Mouse (Mus musculus) effector memory CD4-positive, alpha-beta T cell, adult 7 months (primary cell): ENCODE data around the gene Crat. TPM values are rescaled to one million over a fixed set of nuclear protein-coding genes. Genes with fewer than 3 reads are reported as not detected.

ENCODE experiments used
- polyA plus RNA-seq: library from polyadenylated mRNA; unstranded; fragments of 100-300 nt; shearing (Covaris generic); gene quantifications from one replicate; pipeline ENCODE4 v1.2.1, GENCODE M21; 2017

Crat gene
- polyA plus RNA-seq, result 11.1 TPM

DNA sequence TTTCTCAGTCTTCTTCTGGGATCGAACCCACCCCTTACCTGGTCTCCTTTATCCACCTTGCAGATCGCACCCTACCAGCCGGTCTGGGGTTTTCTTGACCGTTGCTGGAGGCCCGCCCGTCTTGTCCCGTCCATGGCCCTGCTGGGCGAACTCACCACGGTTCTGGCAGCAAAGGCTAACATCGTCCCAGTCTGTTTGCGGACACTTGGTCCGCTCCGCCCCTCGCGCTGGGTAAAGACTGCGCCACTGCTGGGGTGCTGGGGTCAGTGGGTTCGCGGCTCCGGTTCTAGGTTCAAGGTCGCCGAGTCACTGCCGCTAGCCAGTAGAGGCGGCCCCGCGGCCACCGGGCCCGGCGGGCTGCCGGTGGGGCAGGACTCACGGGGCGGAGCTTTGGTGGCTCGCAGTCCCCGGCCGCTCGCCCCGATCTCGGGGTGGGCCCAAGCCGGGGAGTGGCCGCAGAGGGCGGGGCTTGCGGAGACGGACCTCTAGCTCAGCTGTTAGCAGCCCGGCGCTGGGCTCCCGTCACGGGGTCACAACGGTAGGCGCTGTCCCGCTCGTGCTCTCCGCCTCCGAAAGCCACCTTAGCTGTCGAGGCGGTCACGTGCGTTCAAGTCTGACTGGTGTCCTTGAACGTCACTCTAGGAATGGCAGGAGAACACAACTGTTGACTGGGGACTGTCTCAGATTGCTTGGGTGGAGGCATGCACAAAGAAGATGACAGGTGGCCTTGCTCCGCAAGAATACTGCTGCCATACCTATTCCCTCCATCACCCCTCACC lies at the start of gene Crat:
Crat (minus strand) TSS at position 657 of the 779 bp plus-strand sequence.

DNA sequence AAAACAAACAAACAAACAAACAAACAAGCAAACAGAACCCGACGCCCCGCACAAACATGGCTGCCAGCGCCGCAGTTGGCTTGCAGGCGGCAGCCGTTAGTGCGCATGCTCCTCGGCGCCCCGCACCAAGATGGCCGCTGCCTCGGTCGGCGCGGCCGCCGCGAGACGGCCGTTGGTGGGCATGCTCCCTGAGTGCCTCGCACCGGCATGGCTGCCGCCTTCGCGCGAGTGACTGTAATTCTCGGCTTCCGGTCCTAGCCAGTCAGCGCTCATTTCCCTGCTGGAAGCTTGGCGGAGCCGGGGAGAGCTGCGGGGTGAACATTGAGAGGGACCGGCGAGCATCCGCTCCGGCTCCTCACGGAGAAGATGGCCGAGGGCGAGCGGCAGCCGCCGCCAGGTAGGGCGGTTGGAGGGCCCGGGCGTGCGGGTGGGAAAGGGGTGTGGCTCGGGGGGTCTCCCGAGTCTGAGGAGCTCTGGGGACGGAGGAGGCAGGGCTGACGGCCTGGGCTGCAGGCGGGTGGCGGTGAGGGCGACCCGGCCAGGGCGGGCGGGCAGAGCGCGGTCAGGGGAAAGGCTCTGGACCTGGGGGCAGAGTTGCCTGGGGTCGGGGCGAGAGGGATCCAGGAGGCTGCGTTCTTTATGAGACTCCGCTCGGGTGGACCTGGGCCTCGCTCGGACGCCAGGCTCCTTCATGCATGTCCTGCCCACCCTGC lies 479 bp upstream of the Crat start, which contains the start of gene Ptpa:
Ptpa (plus strand) TSS at position 104 of the 713 bp plus-strand sequence.

DNA sequence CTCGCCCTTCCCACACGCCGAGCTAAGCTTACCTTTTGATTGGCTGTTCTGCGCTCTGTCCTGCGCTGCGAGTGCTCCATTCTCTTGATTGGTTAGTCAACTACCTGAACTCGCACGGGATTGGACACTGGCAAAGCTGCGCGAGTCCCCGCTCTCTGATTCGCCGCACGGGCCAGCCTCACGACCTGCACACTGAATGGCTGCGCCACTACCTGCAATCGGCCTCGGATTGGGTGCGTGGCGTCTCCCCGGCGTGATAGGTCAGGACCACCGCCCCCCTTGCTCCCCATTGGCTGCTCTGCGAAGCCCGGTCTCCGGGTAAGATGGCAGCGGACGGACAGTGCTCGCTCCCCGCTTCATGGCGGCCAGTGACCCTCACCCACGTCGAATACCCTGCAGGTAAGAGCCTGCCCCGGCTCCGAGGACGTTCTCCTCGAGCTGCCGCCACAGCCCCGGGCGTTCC lies 23.5 kb downstream of the Crat start, which contains the start of gene Dolpp1:
Dolpp1 (plus strand) TSS at position 141 of the 463 bp plus-strand sequence.

DNA sequence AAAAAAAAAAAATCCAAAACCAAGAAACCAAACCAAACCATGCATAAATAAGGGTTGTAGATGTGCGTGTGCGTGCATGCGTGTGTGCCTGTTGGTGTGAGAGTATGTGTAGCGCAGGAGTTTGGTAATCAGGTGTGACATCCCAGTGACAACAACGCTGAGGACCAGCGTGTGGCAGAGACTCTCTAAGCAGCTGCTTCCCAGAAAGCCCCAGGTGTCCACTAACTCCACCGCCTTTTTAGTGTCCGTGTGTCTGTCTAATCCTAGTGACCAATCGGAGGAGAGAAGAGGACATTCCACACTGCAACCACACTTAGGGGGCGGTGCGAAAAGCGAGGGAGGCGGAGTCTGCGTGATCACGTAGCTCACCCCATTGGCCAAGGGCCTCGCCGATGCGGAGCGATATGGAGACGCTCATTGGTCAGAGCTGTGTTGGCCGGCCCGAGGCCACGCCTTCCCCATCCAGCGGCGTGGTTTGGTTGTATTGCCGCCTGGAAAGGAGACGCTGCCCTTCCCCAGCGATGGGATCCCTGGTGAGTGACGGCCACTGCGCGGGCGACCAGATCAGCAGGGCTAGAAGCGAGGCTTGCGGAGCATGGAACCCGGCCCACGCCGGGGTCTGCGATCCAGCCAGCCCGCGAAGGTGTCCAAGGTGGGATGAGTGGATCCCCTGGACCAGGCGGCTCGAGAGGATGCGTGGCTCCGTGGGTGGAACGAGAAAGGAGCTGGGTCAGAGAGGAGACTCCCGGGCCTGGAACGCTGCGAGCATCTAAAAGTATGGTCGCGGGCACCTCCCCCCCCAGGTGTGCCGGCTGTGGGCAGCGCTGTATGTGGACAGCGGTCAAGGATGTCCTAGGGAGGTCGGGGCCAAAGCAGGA lies 51.6 kb downstream of the Crat start, which contains the start of gene Miga2:
Miga2 (plus strand) TSS at position 461 of the 878 bp plus-strand sequence.

DNA sequence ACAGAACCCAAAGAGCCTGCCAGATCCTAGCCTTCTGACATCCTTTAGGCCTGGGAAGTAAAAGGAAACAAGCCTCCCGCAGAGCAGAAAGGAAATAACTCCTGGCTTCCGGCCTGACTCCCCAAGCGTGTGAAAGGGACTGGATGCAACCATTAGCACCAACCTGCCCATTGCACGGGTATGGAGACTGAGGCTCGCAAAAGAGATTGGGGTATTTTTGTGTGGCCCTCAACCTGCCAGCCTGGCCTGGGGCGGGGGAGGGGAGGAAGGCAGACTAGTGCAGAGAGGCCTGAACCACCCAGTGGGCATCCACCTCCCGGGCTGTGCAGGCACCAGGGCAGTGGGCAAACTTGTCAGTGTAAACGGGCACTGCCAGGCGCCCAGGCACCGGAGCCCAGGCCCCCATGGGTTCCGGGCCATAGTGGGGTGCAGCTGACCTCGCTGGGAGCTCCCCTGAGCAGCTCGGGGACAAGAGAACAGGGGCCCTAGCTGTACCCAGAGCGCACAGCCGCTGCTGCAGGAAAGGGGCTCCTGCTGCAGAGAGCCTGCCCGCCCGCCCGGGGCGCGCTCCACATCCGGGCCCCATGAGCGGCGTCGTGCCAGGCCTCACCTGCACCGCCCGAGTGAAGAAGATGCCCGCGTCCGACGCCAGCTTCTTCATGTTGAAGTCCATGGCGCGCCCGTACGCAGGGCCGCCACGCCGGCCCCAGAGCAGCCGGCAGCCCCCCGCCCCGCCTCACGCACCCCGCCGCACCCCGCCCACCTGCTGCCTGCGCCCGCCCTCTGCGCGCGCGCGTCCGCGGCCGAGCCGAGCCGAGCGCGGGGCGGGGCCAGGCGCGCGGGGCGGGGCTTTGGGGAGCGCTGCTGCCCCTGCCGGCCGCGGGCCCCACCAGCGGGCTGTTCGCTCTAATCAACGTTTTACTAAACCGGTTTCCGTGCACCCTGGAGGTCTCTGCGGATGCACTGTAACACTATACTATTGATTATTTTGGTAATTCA lies 56.8 kb downstream of the Crat start, which contains the start of gene Sh3glb2:
Sh3glb2 (minus strand) TSS at position 805 of the 999 bp plus-strand sequence.

Other genes with a start within 250 kb of the Crat start
- 23.6 TPM for gene Endog, start 244.3 kb downstream of the Crat start, polyA plus RNA-seq
- 28.2 TPM for gene Spout1, start 237.4 kb downstream of the Crat start, polyA plus RNA-seq
- gene Kyat1, start 210.0 kb downstream of the Crat start, polyA plus RNA-seq, result 7.8 TPM
- 3.4 TPM for gene Lrrc8a, start 178.1 kb downstream of the Crat start, polyA plus RNA-seq
- 1.6 TPM for gene Gm28035, start 175.2 kb downstream of the Crat start, polyA plus RNA-seq
- gene Phyhd1, start 149.6 kb downstream of the Crat start, polyA plus RNA-seq, result 1.5 TPM
- gene Gm28038, start 134.8 kb downstream of the Crat start, polyA plus RNA-seq, result not detected
- 6.4 TPM for gene Dolk, start 129.5 kb downstream of the Crat start, polyA plus RNA-seq
- gene Nup188, start 129.4 kb downstream of the Crat start, polyA plus RNA-seq, result 16.6 TPM
- 79.2 TPM for gene Sh3glb2, start 56.5 kb downstream of the Crat start, polyA plus RNA-seq
- 4.6 TPM for gene Miga2, start 51.6 kb downstream of the Crat start, polyA plus RNA-seq
- gene Dolpp1, start 23.6 kb downstream of the Crat start, polyA plus RNA-seq, result 20.8 TPM
- gene Ptpa, start 226 bp upstream of the Crat start, polyA plus RNA-seq, result 91.0 TPM
- gene Ier5l, start 58.4 kb upstream of the Crat start, polyA plus RNA-seq, result 29.6 TPM
- 1.4 TPM for gene Cstad, start 179.2 kb upstream of the Crat start, polyA plus RNA-seq